Mouse (Mus musculus): ENCODE data around the gene Tmc8.
"Not testable (repeated sequence)": the region's sequence is repeated elsewhere in the genome, so short reads cannot be mapped to it uniquely, and the experiment has no call there.

DNA sequence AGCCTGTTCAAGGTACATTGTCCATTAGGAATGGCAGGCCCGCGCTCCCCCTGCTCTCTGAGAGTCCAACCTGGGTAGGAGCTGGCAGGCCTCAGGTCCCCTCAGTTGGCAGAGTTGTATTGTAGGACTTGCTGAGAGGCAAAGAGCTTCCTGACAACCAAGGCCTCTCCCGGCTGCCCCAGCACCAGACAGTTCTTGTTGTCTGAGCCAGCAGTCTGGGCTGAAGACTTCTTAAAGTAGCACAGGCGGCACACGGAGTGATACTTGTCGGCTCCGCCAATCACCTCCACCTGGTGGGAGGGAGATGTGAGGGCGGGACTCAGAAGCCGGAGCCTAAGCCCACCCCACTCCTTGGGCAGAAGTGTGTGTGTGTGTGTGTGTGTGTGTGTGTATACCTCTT is 34.0 kb downstream of the Tmc8 start:
- not testable (repeated sequence) for TF ChIP-seq GATA1 (IDR thresholded peaks at IDR 0.05; ENCODE audit: borderline replicate concordance, low read length); FLI1 (IDR thresholded peaks at IDR 0.05; ENCODE audit: low read length)

All from megakaryocyte, embryonic 14.5 days (primary cell).